Mouse (Mus musculus) hindbrain, embryonic 16.5 days (tissue): ENCODE measurements around the gene Hist1h2br. TPM values are rescaled to one million over a fixed set of nuclear protein-coding genes. Genes with fewer than 3 reads are reported as not detected.
A peak's percentile ranks its signal among the peaks of the same experiment; 100 is the strongest.
"Not testable (repeated sequence)": the region's sequence is repeated elsewhere in the genome, so short reads cannot be mapped to it uniquely, and the experiment has no call there.

Source experiments
- ATAC-seq: fragments of 200-750 bp; cut with Nextera tagmentation; 2 replicates; pipeline ENCODE4 v1.8.0; 2017; ENCODE audit warnings: moderate TSS enrichment, moderate library complexity
- H3K27ac ChIP-seq: fragments of 300-500 bp; sonication (generic); 2 replicates; pipeline ENCODE4 v1.5.1; 2014; ENCODE audit warnings: low read depth, mild to moderate bottlenecking, control low read depth, low read length, moderate library complexity
- H3K27me3 ChIP-seq: fragments of 300-500 bp; sonication (generic); replicated peaks from 2 replicates; pipeline ENCODE4 v1.6.1; 2014; ENCODE audit warnings: low read length; ENCODE audit not compliant: control insufficient read depth, insufficient read depth
- H3K36me3 ChIP-seq: fragments of 300-500 bp; sonication (generic); 2 replicates; pipeline ENCODE4 v1.6.1; 2014; ENCODE audit warnings: mild to moderate bottlenecking, low read length, moderate library complexity, mixed read lengths; ENCODE audit not compliant: control insufficient read depth, insufficient read depth
- H3K4me1 ChIP-seq: fragments of 300-500 bp; sonication (generic); 2 replicates; pipeline ENCODE4 v1.6.1; 2014; ENCODE audit warnings: low read depth, low read length; ENCODE audit not compliant: control insufficient read depth, insufficient read depth
- H3K4me2 ChIP-seq: fragments of 300-500 bp; sonication (generic); 2 replicates; pipeline ENCODE4 v1.6.1; 2014; ENCODE audit warnings: mild to moderate bottlenecking, low read length, control low read depth, moderate library complexity
- H3K4me3 ChIP-seq: fragments of 300-500 bp; sonication (generic); 2 replicates; pipeline ENCODE4 v1.5.1; 2014; ENCODE audit warnings: mild to moderate bottlenecking, low read length, control low read depth, moderate library complexity
- H3K9ac ChIP-seq: fragments of 300-500 bp; sonication (generic); 2 replicates; pipeline ENCODE4 v1.6.1; 2014; ENCODE audit warnings: low read depth, mild to moderate bottlenecking, control low read depth, low read length, moderate library complexity
- H3K9me3 ChIP-seq: fragments of 300-500 bp; sonication (generic); 2 replicates; pipeline ENCODE4 v1.6.1; 2014; ENCODE audit warnings: mild to moderate bottlenecking, low read length, moderate library complexity; ENCODE audit not compliant: control insufficient read depth
- WGBS: fragments of 180-500 bp; shearing (Covaris S2); extraction: QIAGEN DNeasy Blood & Tissue Kit; methylation state at CpG from one replicate; pipeline ENCODE4 v1.1.7; 2014; 5-methylcytosine and 5-hydroxymethylcytosine counted together
- polyA plus RNA-seq: library from polyadenylated mRNA; unstranded; fragments of >200 nt; fragmentation: Nextera tagmentation; extraction: Ambion mirVana; gene quantifications from 2 replicates; pipeline ENCODE4 v1.2.1, GENCODE M21; 2015

Hist1h2br gene
- polyA plus RNA-seq, 1 experiment from 2014 or later, result 3.8 TPM

DNA sequence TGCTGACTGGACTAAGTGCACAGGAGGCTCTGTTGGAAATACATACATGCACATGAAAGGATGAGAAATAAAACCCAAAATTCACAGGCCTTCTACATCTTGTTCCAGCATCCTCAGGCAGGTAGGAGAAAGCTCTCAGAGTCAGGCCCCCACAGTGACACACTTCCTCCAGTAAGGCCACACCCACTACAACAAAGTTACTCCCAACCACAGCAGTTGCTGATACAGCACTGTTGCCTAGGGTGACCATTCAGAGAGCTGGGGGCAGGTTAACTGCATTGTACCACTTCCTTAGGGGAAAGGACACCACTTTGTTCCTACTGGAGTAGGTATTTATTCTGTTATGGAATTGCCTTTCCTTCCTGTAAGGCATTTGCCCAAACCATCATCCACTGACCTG, 36.4 kb upstream of the Hist1h2br start:
- not testable (repeated sequence) for H3K27me3 ChIP-seq, ATAC-seq, H3K9ac ChIP-seq

DNA sequence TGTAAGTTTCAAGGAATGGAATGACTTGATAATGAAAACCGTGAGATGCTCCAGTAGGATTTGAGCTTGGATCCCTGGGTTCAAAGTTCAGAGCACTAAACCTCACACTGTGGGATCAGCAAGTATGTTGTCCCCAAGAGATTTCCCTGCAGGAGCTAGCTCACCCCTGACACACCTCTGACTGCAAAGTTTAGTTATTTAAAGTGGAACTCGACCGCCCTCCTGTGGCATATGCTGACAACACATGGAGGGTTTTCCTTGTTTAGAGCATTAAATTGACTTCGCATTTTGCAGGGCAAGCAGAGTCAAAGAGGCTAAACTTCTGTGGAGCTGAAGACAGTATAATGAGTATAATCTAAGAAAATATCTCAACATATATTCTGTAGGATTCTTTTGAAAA, 30.5 kb upstream of the Hist1h2br start:
- not testable (repeated sequence) for H3K9me3 ChIP-seq, H3K27me3 ChIP-seq, H3K4me2 ChIP-seq, H3K4me1 ChIP-seq, H3K4me3 ChIP-seq, H3K36me3 ChIP-seq, H3K9ac ChIP-seq, H3K27ac ChIP-seq
- WGBS, result no CpG with 5 or more reads among the region's 4 CpGs
- ATAC-seq, result peak; percentile 69; the same call in 1 of the 2 replicates

More for the DNA sequence above, 36.4 kb upstream of the Hist1h2br start:
- H3K4me2 ChIP-seq, H3K9me3 ChIP-seq, H3K4me1 ChIP-seq, H3K27ac ChIP-seq, H3K36me3 ChIP-seq, H3K4me3 ChIP-seq: not testable (repeated sequence)

DNA sequence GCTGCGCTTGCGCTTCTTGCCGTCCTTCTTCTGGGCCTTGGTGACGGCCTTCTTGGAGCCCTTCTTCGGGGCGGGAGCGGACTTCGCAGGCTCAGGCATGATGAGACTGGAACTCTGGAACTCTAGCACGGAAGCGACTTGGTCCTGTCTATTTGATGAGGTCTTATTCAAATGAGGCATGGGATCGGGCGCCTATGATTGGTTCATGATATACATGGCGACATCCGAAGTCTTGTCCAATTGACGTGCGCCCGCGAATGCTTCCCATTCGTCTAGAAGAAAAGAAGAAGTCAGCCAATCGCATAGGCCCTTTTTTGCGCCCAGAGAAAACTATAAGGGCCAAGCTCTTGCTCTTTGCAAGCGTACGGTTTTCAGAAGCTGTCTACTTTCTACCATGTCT, 23.5 kb upstream of the Hist1h2br start, which contains the start of the genes Hist1h2bq and Hist1h2ao:
Gene Hist1h2bq, minus strand, starts transcription at position 125 of the 400 bp plus-strand sequence.
Gene Hist1h2ao, plus strand, starts transcription at position 393 of the 400 bp plus-strand sequence.
- not testable (repeated sequence) for H3K4me2 ChIP-seq, H3K36me3 ChIP-seq, H3K27ac ChIP-seq, H3K9ac ChIP-seq, H3K27me3 ChIP-seq, H3K4me1 ChIP-seq, H3K9me3 ChIP-seq, H3K4me3 ChIP-seq
- no CpG with 5 or more reads among the region's 23 CpGs for WGBS
- peak; percentile 99 for ATAC-seq

DNA sequence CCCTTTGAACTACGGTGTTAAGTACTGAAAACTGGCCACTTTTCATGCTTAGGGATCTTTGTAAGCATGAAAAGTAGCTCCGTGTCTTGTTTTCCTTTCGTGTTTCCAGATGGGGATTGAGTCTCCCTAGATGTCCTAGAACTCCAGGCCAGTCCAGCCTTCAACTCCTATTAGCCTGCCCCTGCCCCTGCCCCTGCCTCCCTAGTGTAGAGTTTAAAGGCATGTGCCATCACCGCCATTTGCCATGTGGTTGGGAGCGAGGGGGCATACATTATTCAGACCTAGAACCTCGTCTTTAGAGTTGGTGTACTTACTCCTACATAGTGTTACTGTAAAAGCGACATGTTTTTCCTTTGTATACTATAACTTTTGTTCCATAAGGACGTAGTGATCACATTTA, 22.5 kb upstream of the Hist1h2br start:
- H3K4me2 ChIP-seq, H3K4me1 ChIP-seq, H3K36me3 ChIP-seq, H3K4me3 ChIP-seq, H3K27me3 ChIP-seq, H3K9me3 ChIP-seq, H3K9ac ChIP-seq, H3K27ac ChIP-seq: not testable (repeated sequence)
- no CpG with 5 or more reads among the region's 8 CpGs for WGBS
- ATAC-seq, result peak; percentile 14

DNA sequence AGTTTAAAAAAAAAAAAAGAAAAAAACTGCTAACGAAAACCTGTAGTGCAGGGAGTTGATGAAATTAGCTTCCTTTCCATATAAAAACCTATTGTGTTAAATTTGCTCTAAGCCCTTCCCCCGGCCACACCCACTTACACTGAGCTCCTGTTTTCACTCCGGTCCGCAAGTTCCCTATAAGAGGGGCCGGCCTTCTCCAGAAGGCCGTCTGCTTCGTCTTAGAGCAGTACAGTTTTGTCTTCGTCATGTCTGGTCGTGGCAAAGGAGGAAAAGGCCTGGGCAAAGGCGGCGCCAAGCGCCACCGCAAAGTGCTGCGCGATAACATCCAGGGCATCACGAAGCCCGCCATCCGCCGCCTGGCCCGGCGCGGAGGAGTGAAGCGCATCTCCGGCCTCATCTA, 22.0 kb upstream of the Hist1h2br start, which contains the start of gene Hist1h4m:
Gene Hist1h4m, plus strand, starts transcription at position 208 of the 400 bp plus-strand sequence.
- Histone ChIP-seq H3K4me2 (peak within 1 kb of the TSS; percentile 39), H3K4me3 (peak within 1 kb of the TSS; percentile 20)
- WGBS, result no CpG with 5 or more reads among the region's 24 CpGs

DNA sequence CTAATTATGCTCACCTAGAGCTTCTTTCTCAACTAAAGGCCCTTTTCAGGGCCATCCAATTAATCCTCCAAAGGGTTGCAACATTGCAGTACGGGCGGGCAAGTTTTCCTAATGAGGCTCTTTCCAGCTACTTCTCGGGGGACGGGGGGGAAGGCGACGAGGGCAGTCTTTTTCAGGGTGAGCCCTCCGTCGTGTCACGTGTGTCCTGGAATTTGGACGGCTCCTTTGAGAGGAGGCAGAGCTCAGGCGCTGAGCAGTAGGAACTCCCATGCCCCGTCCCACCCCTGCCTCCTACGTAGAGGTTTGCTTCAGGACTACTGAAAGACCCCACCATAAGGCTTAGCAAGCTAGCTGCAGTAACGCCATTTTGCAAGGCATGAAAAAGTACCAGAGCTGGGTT, 21.5 kb upstream of the Hist1h2br start:
- H3K36me3 ChIP-seq, H3K9me3 ChIP-seq, H3K27me3 ChIP-seq, H3K27ac ChIP-seq, H3K9ac ChIP-seq, H3K4me1 ChIP-seq: not testable (repeated sequence)
- 0 out of 2 replicates have a peak, but pooled peaks have one; percentile 3 for ATAC-seq
- H3K4me2 ChIP-seq, result peak overlapping the region; percentile 39
- H3K4me3 ChIP-seq, result peak overlapping the region; percentile 20
- 3% methylated on average over 10 of the region's 14 CpGs for WGBS

More for the DNA sequence above, 22.0 kb upstream of the Hist1h2br start, which contains the start of gene Hist1h4m:
- peak; percentile 74 for ATAC-seq
- H3K9ac ChIP-seq, H3K4me1 ChIP-seq, H3K9me3 ChIP-seq, H3K27ac ChIP-seq, H3K27me3 ChIP-seq, H3K36me3 ChIP-seq: not testable (repeated sequence)

DNA sequence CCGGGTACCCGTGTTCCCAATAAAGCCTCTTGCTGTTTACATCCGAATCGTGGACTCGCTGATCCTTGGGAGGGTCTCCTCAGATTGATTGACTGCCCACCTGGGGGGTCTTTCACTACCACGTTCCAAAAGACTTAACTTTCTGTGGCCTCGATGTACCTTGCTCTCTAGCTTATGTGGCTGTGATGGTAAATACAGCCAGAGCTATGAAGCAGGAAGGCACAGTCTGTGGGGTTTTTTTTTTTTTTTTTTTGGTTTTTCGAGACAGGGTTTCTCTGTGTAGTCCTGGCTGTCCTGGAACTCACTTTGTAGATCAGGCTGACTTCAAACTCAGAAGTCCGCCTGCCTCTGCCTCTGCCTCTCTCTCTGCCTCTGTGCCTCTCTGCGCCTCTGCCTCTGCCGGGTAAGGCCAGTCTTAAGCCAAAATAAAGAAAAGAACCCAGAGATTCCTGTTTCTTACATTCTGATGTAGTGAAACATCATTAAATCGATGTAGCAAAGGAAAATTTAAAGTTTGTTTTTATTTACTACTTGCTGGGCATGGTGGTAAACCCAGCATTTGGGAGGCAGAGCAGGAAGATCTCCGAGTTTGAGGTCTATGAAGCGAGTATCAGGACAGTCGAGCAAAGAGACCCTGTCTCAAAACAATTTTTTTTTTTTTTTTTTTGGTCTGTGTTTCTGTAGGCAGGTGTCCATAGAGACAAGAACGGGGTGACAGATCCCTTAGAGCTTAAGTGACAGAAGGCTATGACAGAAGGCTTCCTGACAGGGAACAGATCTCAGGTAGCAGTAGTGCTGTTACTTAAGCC, 13.3 kb upstream of the Hist1h2br start:
- WGBS, result 60% methylated on average over 6 of the region's 16 CpGs
- not testable (repeated sequence) for H3K4me3 ChIP-seq, H3K36me3 ChIP-seq, H3K9me3 ChIP-seq, H3K9ac ChIP-seq, H3K4me1 ChIP-seq, H3K4me2 ChIP-seq, H3K27ac ChIP-seq, ATAC-seq, H3K27me3 ChIP-seq

DNA sequence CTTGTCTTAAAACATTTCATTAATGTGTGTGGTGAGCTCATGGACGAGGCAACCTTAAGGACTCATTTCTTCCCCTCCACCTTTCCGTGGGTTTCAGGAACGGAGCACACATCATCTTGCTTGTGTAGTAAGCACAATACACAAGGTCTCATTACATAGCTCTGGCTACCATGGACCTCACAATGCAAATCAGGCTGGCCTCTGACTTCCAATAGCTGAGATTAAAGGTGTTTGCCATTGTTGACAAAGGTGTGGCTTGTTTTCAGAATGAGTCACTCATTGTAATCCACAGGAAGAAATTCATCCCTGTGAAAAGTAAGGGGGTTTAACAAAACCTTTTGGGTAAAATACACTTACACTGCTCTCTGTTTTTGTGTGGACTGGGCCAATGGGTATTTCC, 5.0 kb upstream of the Hist1h2br start:
- H3K4me3 ChIP-seq, result no peak overlapping the region
- H3K36me3 ChIP-seq, result no peaks in the 10 kb centered on the region
- no peak for ATAC-seq
- H3K4me1 ChIP-seq, result no peaks in the 10 kb centered on the region
- no peak overlapping the region for H3K4me2 ChIP-seq
- no peak overlapping the region for H3K9ac ChIP-seq
- WGBS, result 89% methylated on average over 3 of the region's 3 CpGs
- H3K9me3 ChIP-seq, result no peaks in the 10 kb centered on the region
- H3K27me3 ChIP-seq, result no peaks in the 10 kb centered on the region
- H3K27ac ChIP-seq, result no peak overlapping the region

DNA sequence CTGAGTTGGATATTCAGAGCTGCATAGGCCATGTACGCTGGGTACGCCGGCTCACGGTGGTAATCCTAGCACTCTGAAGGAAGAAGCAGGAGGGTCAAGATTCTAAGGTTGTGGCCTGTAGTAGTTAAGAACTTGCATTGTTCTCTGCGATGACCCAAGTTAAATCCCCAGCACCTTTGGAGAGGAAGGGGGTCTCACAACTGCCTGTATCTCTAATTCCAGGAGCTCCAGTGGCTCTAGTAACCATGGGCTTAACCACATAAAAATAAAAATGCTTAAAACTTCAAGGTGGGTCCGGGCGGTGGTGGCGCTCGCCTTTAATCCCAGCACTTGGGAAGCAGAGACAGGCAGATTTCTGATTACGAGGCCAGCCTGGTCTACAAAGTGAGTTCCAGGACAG, 3.2 kb upstream of the Hist1h2br start:
- no peaks in the 10 kb centered on the region for H3K9me3 ChIP-seq
- 89% methylated on average over 10 of the region's 10 CpGs for WGBS
- no peak overlapping the region for H3K9ac ChIP-seq
- H3K27me3 ChIP-seq, result no peaks in the 10 kb centered on the region
- no peak overlapping the region for H3K4me2 ChIP-seq
- ATAC-seq, result no peak
- no peaks in the 10 kb centered on the region for H3K36me3 ChIP-seq
- H3K4me1 ChIP-seq, result no peaks in the 10 kb centered on the region
- H3K4me3 ChIP-seq, result no peak overlapping the region
- H3K27ac ChIP-seq, result no peak overlapping the region
